Mouse (Mus musculus): ENCODE data around the gene Arid4a.

Arid4a gene

GRCm38 (mm10) chr12:71015363-71016210 lies at the start of gene Arid4a:
Gene Arid4a, plus strand, starts transcription at chr12:71015990.
- peak; percentile 87 to 93 for DNase-seq (ENCODE audit: low spot score in 2 of 2)

- DNase-seq (ENCODE audit: low spot score in 2 of 2) = no peak
Measured at GRCm38 (mm10) chr12:70967581-70967980, 48.2 kb upstream of the Arid4a start.

GRCm38 (mm10) chr12:70968141-70968790 lies 47.5 kb upstream of the Arid4a start:
- peak; percentile 71 to 81 for DNase-seq (ENCODE audit: low spot score in 2 of 2)

- DNase-seq (ENCODE audit: low spot score in 2 of 2) = peak; percentile 71 to 93
Measured at GRCm38 (mm10) chr12:70968791-70969307, 46.9 kb upstream of the Arid4a start.

- DNase-seq (ENCODE audit: low spot score in 2 of 2) = peak in 1 of 2 experiments; percentile 42
Measured at GRCm38 (mm10) chr12:70969485-70970184, 46.2 kb upstream of the Arid4a start.

GRCm38 (mm10) chr12:70973831-70974230 lies 42.0 kb upstream of the Arid4a start:
- DNase-seq (ENCODE audit: low spot score in 2 of 2) = no peak

- DNase-seq (ENCODE audit: low spot score in 2 of 2) = peak; percentile 72 to 86
Measured at GRCm38 (mm10) chr12:70974441-70975266, 41.1 kb upstream of the Arid4a start, which contains the start of gene Psma3. Gene Psma3, plus strand, starts transcription at chr12:70974621.

GRCm38 (mm10) chr12:70975406-70975805 lies 40.4 kb upstream of the Arid4a start:
- DNase-seq (ENCODE audit: low spot score in 2 of 2) = no peak

GRCm38 (mm10) chr12:70975891-70976290 lies 39.9 kb upstream of the Arid4a start:
- no peak for DNase-seq (ENCODE audit: low spot score in 2 of 2)

GRCm38 (mm10) chr12:70978345-70978744 lies 37.4 kb upstream of the Arid4a start:
- DNase-seq (ENCODE audit: low spot score in 2 of 2) = no peak

- DNase-seq (ENCODE audit: low spot score in 2 of 2) = no peak
Measured at GRCm38 (mm10) chr12:70984855-70985550, 30.8 kb upstream of the Arid4a start.

GRCm38 (mm10) chr12:70997225-70997624 lies 18.6 kb upstream of the Arid4a start:
- no peak for DNase-seq (ENCODE audit: low spot score in 2 of 2)

GRCm38 (mm10) chr12:70999423-70999903 lies 16.3 kb upstream of the Arid4a start:
- DNase-seq (ENCODE audit: low spot score in 2 of 2) = no peak

GRCm38 (mm10) chr12:71000344-71000743 lies 15.4 kb upstream of the Arid4a start:
- DNase-seq (ENCODE audit: low spot score in 2 of 2) = no peak

- DNase-seq (ENCODE audit: low spot score in 2 of 2) = no peak
Measured at GRCm38 (mm10) chr12:71001456-71001855, 14.3 kb upstream of the Arid4a start.

- DNase-seq (ENCODE audit: low spot score in 2 of 2) = no peak
Measured at GRCm38 (mm10) chr12:71003760-71004426, 11.9 kb upstream of the Arid4a start.

- no peak for DNase-seq (ENCODE audit: low spot score in 2 of 2)
Measured at GRCm38 (mm10) chr12:71006141-71006540, 9.6 kb upstream of the Arid4a start.

- DNase-seq (ENCODE audit: low spot score in 2 of 2) = no peak
Measured at GRCm38 (mm10) chr12:71006901-71007300, 8.9 kb upstream of the Arid4a start.

GRCm38 (mm10) chr12:71009769-71010168 lies 6.0 kb upstream of the Arid4a start:
- no peak for DNase-seq (ENCODE audit: low spot score in 2 of 2)

GRCm38 (mm10) chr12:71014845-71015362 lies 886 bp upstream of the Arid4a start:
- DNase-seq (ENCODE audit: low spot score in 2 of 2) = no peak
